Mouse (Mus musculus) spleen, adult 2 months (tissue): Measurements from ENCODE around the gene Cep83.

Experiments
- CTCF ChIP-seq: fragments of 200-500 bp; IDR thresholded peaks from 2 replicates; pipeline ENCODE4 v1.5.1; 2011; ENCODE audit warnings: mild to moderate bottlenecking, inconsistent platforms; ENCODE audit not compliant: insufficient read depth, insufficient read length, insufficient replicate concordance; ENCODE audit errors: extremely low read depth
- POLR2A ChIP-seq: fragments of 200-500 bp; IDR thresholded peaks from 2 replicates; pipeline ENCODE4 v1.6.1; 2011; ENCODE audit warnings: low read depth, low read length, inconsistent platforms

DNA sequence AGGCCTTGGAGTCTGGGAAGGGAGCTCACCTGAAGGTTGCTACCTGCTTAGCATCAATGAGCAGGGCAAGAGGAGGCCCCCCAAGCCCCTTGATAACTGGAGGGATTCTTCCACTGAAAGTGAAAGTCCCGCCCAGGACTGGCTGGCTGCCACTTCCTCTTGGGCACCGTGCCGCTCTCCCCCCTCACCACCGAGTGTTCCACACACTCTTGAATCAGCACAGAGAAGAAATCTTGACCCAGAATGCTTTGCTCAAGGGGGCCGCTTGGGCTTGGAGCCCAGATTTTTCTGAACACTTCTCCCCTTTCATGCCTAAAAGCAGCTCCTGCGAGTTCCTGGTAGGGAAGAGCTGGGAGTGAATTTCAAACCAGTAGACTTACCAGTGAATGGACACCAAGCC is 141.0 kb downstream of the Cep83 start:
- TF ChIP-seq CTCF, result no peak
- no peak for TF ChIP-seq POLR2A
